Mouse (Mus musculus): Measurements from ENCODE around the gene Msrb1. TPM values are rescaled to one million over a fixed set of nuclear protein-coding genes. Genes with fewer than 3 reads are reported as not detected.
A peak's percentile ranks its signal among the peaks of the same experiment; 100 is the strongest.

Gene Msrb1
- polyA plus RNA-seq, 1 experiment from 2014 or later: 20.0 TPM

DNA sequence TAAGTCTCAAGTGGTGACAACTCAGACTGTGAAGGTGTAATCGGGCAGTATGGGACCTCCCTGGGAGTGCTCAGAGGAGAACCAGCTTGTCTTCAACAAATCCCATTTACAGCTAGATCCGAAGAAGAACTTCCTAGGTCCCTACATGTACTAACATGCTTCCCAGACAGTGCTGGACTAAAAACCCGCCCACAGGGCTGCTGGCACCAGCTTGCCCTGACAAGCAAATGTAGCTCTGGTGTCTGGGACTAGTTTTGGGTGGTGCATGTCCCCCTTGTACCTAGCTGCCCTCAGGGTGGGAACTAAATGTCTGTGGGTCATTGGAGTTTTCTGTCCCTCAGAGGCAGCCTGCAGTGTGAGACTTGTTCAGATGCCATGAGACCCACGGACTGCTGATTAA, 15.1 kb downstream of the Msrb1 start:
- peaks cover 56% of the 10 kb centered on the region for H3K27me3 ChIP-seq (replicated peaks; ENCODE audit: control insufficient read depth, insufficient read depth, low read length)
- H3K4me2 ChIP-seq (ENCODE audit: low read length): no peak overlapping the region
- H3K9ac ChIP-seq (replicated peaks; ENCODE audit: low read depth, low read length): no peak overlapping the region
- no peak overlapping the region for H3K27ac ChIP-seq (ENCODE audit: low read length)
- no peaks in the 10 kb centered on the region for H3K9me3 ChIP-seq (ENCODE audit: control insufficient read depth, low read length)
- H3K4me3 ChIP-seq (replicated peaks; ENCODE audit: low read length): no peak overlapping the region
- ATAC-seq: no peak
- H3K36me3 ChIP-seq (ENCODE audit: control insufficient read depth, insufficient read depth): no peaks in the 10 kb centered on the region
- H3K4me1 ChIP-seq (replicated peaks; ENCODE audit: control insufficient read depth, insufficient read depth, low read length): peaks cover 13% of the 10 kb centered on the region
- 7% methylated on average over 4 of the region's 4 CpGs for WGBS

DNA sequence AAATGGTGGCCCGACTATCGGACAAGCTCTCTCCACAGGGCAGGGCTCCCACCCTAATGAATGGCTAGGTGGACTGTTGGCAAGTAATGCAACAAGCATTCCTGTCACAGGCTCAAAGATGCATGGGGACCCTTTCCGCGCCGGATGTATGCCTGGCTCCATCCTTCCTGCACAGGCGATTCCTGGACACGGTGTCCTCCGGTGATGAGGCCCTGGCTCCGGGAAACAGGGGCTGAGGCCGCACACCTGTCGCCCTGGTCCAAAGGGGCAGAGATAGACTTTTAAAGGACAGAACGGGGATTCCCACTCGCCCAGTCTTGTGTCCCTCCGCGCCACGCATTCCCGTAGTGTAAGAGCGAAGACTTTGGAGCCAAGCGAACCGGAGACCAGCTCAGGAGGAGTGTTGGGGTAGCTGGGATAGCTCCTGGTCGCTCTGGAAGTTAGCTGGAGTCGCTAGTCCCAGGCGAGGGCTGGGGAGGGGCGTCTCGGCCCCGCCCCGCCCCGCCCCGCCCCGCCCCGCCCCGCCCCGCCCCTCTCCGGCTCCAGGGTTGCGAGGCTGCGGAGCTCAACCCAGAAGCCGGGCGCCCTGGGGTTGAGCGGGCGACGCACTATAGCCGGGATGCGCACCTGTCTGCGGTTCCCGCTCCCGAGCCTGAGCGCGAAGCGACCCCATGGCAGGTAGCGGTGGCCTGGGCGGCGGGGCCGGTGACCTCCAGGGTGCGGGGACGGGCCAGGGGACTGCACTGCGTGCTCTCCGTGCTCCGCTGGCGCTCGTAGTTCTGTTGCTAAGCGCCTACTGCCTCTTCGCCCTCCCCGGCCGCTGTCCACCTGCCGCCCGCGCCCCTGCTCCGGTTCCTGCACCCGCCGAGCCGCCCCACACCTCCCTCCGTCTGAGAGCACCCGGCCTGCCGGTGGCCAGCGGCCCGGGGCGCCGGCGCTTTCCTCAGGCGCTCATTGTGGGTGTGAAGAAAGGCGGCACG, 16.3 kb downstream of the Msrb1 start, which contains the start of gene Hs3st6:
Hs3st6 (plus strand) TSS at position 574 of the 980 bp plus-strand sequence.
- Histone ChIP-seq H3K4me2 (ENCODE audit: low read length) (peak within 1 kb of the TSS; percentile 74), H3K27me3 (replicated peaks; ENCODE audit: control insufficient read depth, insufficient read depth, low read length) (peaks cover 56% of the 10 kb centered on the region), H3K4me1 (replicated peaks; ENCODE audit: control insufficient read depth, insufficient read depth, low read length) (peaks cover 13% of the 10 kb centered on the region), H3K9me3 (ENCODE audit: control insufficient read depth, low read length) (no peaks in the 10 kb centered on the region), H3K4me3 (replicated peaks; ENCODE audit: low read length) (peak within 1 kb of the TSS; percentile 45), H3K27ac (ENCODE audit: low read length) (no peak within 1 kb of the TSS), H3K9ac (replicated peaks; ENCODE audit: low read depth, low read length) (peak within 1 kb of the TSS; percentile 33; the same call in 1 of the 2 replicates), H3K36me3 (ENCODE audit: control insufficient read depth, insufficient read depth) (no peaks in the 10 kb centered on the region)
- peak; percentile 63 for ATAC-seq
- WGBS: under 1% methylated on average over 71 of the region's 82 CpGs

DNA sequence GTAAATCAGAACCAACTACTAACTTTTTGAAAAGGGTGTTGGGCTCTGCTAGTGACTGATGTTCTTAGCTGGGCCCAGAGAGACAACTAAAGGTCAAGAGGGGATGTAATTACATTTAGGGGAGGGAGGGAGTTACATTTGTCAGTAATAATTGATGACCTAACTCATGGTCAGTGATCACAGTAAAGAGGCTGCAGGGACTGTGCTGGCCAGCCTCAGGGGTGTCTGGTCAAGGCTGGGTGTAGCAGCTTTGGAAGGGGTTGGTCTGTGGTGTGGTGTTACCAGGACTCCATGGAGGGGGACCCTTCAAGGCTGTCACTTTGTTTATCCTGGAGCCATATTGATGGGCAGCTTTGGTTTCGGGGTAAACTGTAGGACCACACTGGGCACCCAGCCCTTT, 21.0 kb downstream of the Msrb1 start:
- no peak for ATAC-seq
- no peaks in the 10 kb centered on the region for H3K36me3 ChIP-seq (ENCODE audit: control insufficient read depth, insufficient read depth)
- H3K9ac ChIP-seq (replicated peaks; ENCODE audit: low read depth, low read length): no peak overlapping the region
- no peaks in the 10 kb centered on the region for H3K9me3 ChIP-seq (ENCODE audit: control insufficient read depth, low read length)
- H3K4me3 ChIP-seq (replicated peaks; ENCODE audit: low read length): no peak overlapping the region
- no peak overlapping the region for H3K4me2 ChIP-seq (ENCODE audit: low read length)
- no peak overlapping the region for H3K27ac ChIP-seq (ENCODE audit: low read length)
- H3K4me1 ChIP-seq (replicated peaks; ENCODE audit: control insufficient read depth, insufficient read depth, low read length): peaks cover 10% of the 10 kb centered on the region
- WGBS: 83% methylated on average over 1 of the region's 1 CpGs
- peaks cover 33% of the 10 kb centered on the region for H3K27me3 ChIP-seq (replicated peaks; ENCODE audit: control insufficient read depth, insufficient read depth, low read length)

DNA sequence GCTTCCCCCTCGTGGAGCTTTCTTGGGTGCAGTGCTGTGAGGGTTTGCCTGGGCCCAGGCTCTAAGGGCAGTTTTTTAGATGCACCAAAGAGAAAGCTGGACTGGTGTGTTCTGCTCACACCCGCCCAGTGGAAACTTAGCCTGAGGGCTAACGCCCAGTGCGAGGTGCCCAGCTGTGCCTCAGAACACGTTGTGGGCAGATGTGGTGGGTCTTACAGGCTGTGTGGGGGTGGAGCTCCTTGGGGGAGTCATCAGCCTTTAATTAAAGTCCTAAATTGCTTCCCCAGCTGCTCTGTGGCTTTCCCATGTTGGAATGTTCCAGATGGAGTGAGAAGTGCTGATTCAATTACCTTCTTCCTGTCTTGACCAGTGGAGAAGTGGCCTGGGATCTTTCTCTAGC, 24.7 kb downstream of the Msrb1 start:
- H3K4me2 ChIP-seq (ENCODE audit: low read length): no peak overlapping the region
- H3K4me1 ChIP-seq (replicated peaks; ENCODE audit: control insufficient read depth, insufficient read depth, low read length): no peaks in the 10 kb centered on the region; the same call in 1 of the 2 replicates
- 0 out of 2 replicates have a peak, but pooled peaks cover 2% of the 10 kb centered on the region for H3K27me3 ChIP-seq (replicated peaks; ENCODE audit: control insufficient read depth, insufficient read depth, low read length)
- no peak overlapping the region for H3K9ac ChIP-seq (replicated peaks; ENCODE audit: low read depth, low read length)
- H3K4me3 ChIP-seq (replicated peaks; ENCODE audit: low read length): no peak overlapping the region
- no peak overlapping the region for H3K27ac ChIP-seq (ENCODE audit: low read length)
- no peak for ATAC-seq
- no peaks in the 10 kb centered on the region for H3K9me3 ChIP-seq (ENCODE audit: control insufficient read depth, low read length)
- H3K36me3 ChIP-seq (ENCODE audit: control insufficient read depth, insufficient read depth): no peaks in the 10 kb centered on the region
- WGBS: 47% methylated on average over 5 of the region's 5 CpGs

DNA sequence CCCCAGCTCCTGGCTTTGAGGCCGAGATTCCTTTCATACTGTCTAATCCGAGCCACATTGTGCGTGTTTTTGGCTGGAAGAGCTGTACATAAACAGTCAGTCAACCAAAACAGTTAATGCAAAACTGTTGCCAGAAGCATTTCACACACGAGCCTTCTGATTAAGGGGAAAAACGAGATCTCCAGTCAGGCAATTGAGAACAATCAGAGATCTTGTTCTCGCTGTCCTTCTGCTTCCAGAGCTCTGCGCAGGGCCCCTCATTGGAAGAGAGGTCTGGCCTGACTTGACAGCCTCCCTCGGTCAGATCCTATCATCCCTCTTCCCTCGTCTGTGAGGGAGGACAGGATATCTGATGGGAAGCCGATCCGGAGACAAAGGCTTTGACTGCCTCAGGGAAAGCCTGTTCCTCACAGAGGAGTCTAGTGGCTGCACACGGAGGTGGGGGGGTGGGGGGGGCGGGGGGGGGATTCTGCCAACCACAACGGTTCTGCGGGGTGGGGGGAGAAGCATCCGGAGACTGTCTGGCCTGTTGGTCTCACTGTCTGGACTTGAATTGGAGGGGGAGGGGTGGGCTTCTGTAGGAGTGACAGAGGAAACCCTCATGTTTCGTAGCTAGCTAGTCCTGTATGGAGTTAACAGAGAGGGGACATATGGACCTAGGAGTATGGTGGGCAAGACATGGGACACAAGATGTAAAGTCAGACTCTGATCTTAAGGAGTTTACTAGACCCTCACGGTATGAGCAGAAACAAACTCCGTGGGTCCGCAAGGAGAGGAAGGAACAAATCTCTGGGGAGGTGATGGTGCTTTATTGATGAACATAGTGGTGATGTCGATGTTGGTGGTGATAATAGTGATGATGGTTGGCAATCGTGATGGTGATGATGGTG, 28.8 kb downstream of the Msrb1 start:
- Histone ChIP-seq H3K27me3 (replicated peaks; ENCODE audit: control insufficient read depth, insufficient read depth, low read length) (no peaks in the 10 kb centered on the region; the same call in 1 of the 2 replicates), H3K27ac (ENCODE audit: low read length) (no peak overlapping the region), H3K4me2 (ENCODE audit: low read length) (no peak overlapping the region), H3K9me3 (ENCODE audit: control insufficient read depth, low read length) (no peaks in the 10 kb centered on the region), H3K9ac (replicated peaks; ENCODE audit: low read depth, low read length) (no peak overlapping the region), H3K4me1 (replicated peaks; ENCODE audit: control insufficient read depth, insufficient read depth, low read length) (no peaks in the 10 kb centered on the region; the same call in 1 of the 2 replicates), H3K4me3 (replicated peaks; ENCODE audit: low read length) (no peak overlapping the region), H3K36me3 (ENCODE audit: control insufficient read depth, insufficient read depth) (no peaks in the 10 kb centered on the region)
- 51% methylated on average over 21 of the region's 22 CpGs for WGBS
- no peak for ATAC-seq

DNA sequence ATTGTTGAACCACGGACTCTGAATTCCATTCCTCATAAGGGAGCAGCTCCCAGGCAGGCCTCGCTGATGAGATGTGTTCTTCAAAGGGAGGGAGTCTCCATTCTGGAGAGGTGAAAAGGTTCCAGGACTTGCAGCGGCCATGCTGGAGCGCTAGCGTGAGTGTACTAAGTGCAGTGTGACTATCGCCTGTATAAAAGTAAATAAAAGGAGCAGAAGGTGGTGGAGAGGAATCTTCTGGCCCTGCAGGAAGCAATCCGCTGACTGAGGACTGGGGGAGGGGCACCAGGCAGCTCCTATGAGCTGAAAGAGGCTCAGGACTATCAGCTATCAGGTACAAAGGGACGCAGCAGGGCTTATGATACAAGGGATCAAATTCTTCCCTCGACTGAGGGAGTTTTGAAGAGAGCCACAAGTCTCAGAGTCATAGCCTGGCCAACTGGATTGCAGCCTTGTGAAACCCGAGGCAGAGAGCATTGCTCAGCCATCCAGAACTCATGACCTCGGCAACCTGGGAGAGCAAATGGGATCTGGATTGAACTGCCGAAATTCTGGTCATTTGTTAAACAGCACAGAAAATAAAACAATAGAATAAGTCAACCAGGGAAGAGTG, 29.9 kb downstream of the Msrb1 start:
- Histone ChIP-seq H3K4me3 (replicated peaks; ENCODE audit: low read length) (no peak overlapping the region), H3K9me3 (ENCODE audit: control insufficient read depth, low read length) (no peaks in the 10 kb centered on the region), H3K9ac (replicated peaks; ENCODE audit: low read depth, low read length) (no peak overlapping the region), H3K4me2 (ENCODE audit: low read length) (no peak overlapping the region), H3K36me3 (ENCODE audit: control insufficient read depth, insufficient read depth) (no peaks in the 10 kb centered on the region), H3K27me3 (replicated peaks; ENCODE audit: control insufficient read depth, insufficient read depth, low read length) (no peaks in the 10 kb centered on the region; the same call in 1 of the 2 replicates), H3K4me1 (replicated peaks; ENCODE audit: control insufficient read depth, insufficient read depth, low read length) (no peaks in the 10 kb centered on the region; the same call in 1 of the 2 replicates), H3K27ac (ENCODE audit: low read length) (no peak overlapping the region)
- 25% methylated on average over 12 of the region's 12 CpGs for WGBS
- no peak for ATAC-seq

DNA sequence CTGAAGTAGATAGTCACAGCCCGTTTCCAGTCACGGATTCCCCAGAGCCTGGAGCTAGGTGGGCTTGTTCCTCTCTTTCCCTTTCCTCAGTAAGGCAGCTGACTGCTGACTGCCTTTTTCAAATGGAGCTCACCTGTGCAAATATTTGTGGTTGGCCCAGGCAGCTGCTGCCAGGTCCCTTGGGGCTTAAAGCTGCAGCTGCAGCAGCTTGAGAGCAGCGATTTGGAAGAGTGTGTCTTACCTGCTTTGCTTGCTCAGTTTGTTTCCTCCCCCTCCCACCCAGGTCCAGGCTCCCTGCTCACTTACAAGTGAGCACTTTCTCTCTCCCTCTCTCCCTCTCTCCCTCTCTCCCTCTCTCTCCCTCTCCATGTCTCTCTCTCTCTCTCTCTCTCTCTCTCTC, 32.7 kb downstream of the Msrb1 start:
- no peaks in the 10 kb centered on the region; the same call in 1 of the 2 replicates for H3K27me3 ChIP-seq (replicated peaks; ENCODE audit: control insufficient read depth, insufficient read depth, low read length)
- no peak overlapping the region for H3K27ac ChIP-seq (ENCODE audit: low read length)
- H3K4me2 ChIP-seq (ENCODE audit: low read length): no peak overlapping the region
- no peaks in the 10 kb centered on the region; the same call in 1 of the 2 replicates for H3K4me1 ChIP-seq (replicated peaks; ENCODE audit: control insufficient read depth, insufficient read depth, low read length)
- 42% methylated on average over 3 of the region's 3 CpGs for WGBS
- no peak overlapping the region for H3K4me3 ChIP-seq (replicated peaks; ENCODE audit: low read length)
- H3K9ac ChIP-seq (replicated peaks; ENCODE audit: low read depth, low read length): no peak overlapping the region
- no peaks in the 10 kb centered on the region for H3K36me3 ChIP-seq (ENCODE audit: control insufficient read depth, insufficient read depth)
- ATAC-seq: no peak
- H3K9me3 ChIP-seq (ENCODE audit: control insufficient read depth, low read length): no peaks in the 10 kb centered on the region

DNA sequence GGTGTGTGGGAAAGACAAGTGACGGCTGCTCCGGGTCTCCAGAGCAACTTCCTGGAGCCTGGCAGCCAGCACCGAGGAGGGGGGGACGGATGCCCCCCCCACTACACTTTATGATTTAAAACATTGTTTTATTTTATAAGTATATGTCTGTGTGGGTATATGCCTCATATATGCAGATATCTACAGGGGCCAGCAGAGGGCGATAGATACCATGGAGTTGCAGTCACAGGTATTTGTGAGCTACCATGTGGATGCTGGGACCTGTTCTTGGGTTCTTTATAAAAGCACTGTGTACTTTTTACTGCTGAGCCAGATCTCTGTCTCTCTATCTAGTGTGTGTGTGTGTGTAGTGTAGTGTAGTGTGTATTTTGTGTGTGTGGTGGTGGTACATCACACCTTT, 36.8 kb downstream of the Msrb1 start:
- no peaks in the 10 kb centered on the region for H3K9me3 ChIP-seq (ENCODE audit: control insufficient read depth, low read length)
- no peak overlapping the region for H3K4me2 ChIP-seq (ENCODE audit: low read length)
- 93% methylated on average over 5 of the region's 5 CpGs for WGBS
- H3K27me3 ChIP-seq (replicated peaks; ENCODE audit: control insufficient read depth, insufficient read depth, low read length): no peaks in the 10 kb centered on the region; the same call in 1 of the 2 replicates
- H3K4me1 ChIP-seq (replicated peaks; ENCODE audit: control insufficient read depth, insufficient read depth, low read length): no peaks in the 10 kb centered on the region
- H3K27ac ChIP-seq (ENCODE audit: low read length): no peak overlapping the region
- no peak overlapping the region for H3K4me3 ChIP-seq (replicated peaks; ENCODE audit: low read length)
- no peak for ATAC-seq
- H3K36me3 ChIP-seq (ENCODE audit: control insufficient read depth, insufficient read depth): no peaks in the 10 kb centered on the region
- no peak overlapping the region for H3K9ac ChIP-seq (replicated peaks; ENCODE audit: low read depth, low read length)
